Mouse (Mus musculus) kidney, embryonic 16.5 days (tissue): ENCODE data around the gene Olfr522. TPM values are rescaled to one million over a fixed set of nuclear protein-coding genes. Genes with fewer than 3 reads are reported as not detected.

Experiments used
- ATAC-seq: fragments of 200-750 bp; cut with Nextera tagmentation; 2 replicates; pipeline ENCODE4 v1.8.0; 2017; ENCODE audit warnings: moderate TSS enrichment; ENCODE audit not compliant: low FRiP score, low TSS enrichment
- H3K27ac ChIP-seq: fragments of 300-500 bp; sonication (generic); 2 replicates; pipeline ENCODE4 v1.5.1; 2014; ENCODE audit warnings: low read length
- H3K27me3 ChIP-seq: fragments of 300-500 bp; sonication (generic); 2 replicates; pipeline ENCODE4 v1.6.1; 2014; ENCODE audit warnings: low read length, control low read depth, mixed read lengths; ENCODE audit not compliant: insufficient read depth
- H3K36me3 ChIP-seq: fragments of 300-500 bp; sonication (generic); 2 replicates; pipeline ENCODE4 v1.6.1; 2014; ENCODE audit warnings: low read length, control low read depth, mixed read lengths; ENCODE audit not compliant: insufficient read depth
- H3K4me1 ChIP-seq: fragments of 300-500 bp; sonication (generic); 2 replicates; pipeline ENCODE4 v1.6.1; 2014; ENCODE audit warnings: low read length, control low read depth, mixed read lengths; ENCODE audit not compliant: insufficient read depth
- H3K4me2 ChIP-seq: fragments of 300-500 bp; sonication (generic); replicated peaks from 2 replicates; pipeline ENCODE4 v1.6.1; 2014; ENCODE audit warnings: low read depth, low read length
- H3K4me3 ChIP-seq: fragments of 300-500 bp; sonication (generic); 2 replicates; pipeline ENCODE4 v1.5.1; 2014; ENCODE audit warnings: mild to moderate bottlenecking, low read length
- H3K9ac ChIP-seq: fragments of 300-500 bp; sonication (generic); replicated peaks from 2 replicates; pipeline ENCODE4 v1.6.1; 2014; ENCODE audit warnings: low read length
- H3K9me3 ChIP-seq: fragments of 300-500 bp; sonication (generic); 2 replicates; pipeline ENCODE4 v1.6.1; 2016; ENCODE audit warnings: low read length, control low read depth
- WGBS: fragments of 180-500 bp; shearing (Covaris S2); extraction: QIAGEN DNeasy Blood & Tissue Kit; methylation state at CpG from one replicate; pipeline ENCODE4 v1.1.7; 2014; 5-methylcytosine and 5-hydroxymethylcytosine counted together
- polyA plus RNA-seq: library from polyadenylated mRNA; unstranded; fragments of >200 nt; fragmentation: Nextera tagmentation; extraction: Ambion mirVana; gene quantifications from 2 replicates; pipeline ENCODE4 v1.2.1, GENCODE M21; 2015

Gene Olfr522
- polyA plus RNA-seq, 1 experiment from 2014 or later, result not detected

- H3K27ac ChIP-seq, result no peak overlapping the region
- WGBS, result 88% methylated on average over 3 of the region's 3 CpGs
- H3K36me3 ChIP-seq, result no peaks in the 10 kb centered on the region
- H3K4me2 ChIP-seq, result no peak overlapping the region
- no peaks in the 10 kb centered on the region for H3K27me3 ChIP-seq
- ATAC-seq, result no peak
- no peaks in the 10 kb centered on the region for H3K4me1 ChIP-seq
- no peak overlapping the region for H3K9ac ChIP-seq
- no peak overlapping the region for H3K4me3 ChIP-seq
- H3K9me3 ChIP-seq, result peaks cover 9% of the 10 kb centered on the region; the same call in 1 of the 2 replicates
Measured at GRCm38 (mm10) chr7:140170863-140171262, 6.3 kb upstream of the Olfr522 start.

DNA sequence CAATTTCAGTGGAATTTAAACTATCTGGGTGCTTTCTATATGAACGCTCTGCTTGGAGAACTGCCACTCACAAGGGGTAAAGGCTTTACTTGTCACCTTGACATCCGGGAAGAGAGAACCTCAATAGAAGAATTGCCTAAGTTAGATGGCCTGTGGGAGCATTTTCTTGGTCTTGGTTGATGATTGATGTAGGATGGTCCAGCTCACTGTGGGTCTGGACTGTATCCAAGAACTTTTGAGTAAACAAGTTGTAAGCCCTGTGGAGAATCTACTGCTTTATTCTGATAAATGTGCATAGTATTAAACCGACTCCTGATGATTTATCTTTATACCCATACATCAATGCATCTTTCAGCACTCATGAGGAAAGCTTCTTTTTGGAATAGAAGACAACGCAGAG is 4.8 kb upstream of the Olfr522 start:
- no peak overlapping the region for H3K4me3 ChIP-seq
- H3K27me3 ChIP-seq, result no peaks in the 10 kb centered on the region
- 71% methylated on average over 4 of the region's 4 CpGs for WGBS
- no peaks in the 10 kb centered on the region for H3K4me1 ChIP-seq
- no peak overlapping the region for H3K27ac ChIP-seq
- H3K9me3 ChIP-seq, result peaks cover 9% of the 10 kb centered on the region; the same call in 1 of the 2 replicates
- ATAC-seq, result no peak
- no peak overlapping the region for H3K4me2 ChIP-seq
- no peaks in the 10 kb centered on the region for H3K36me3 ChIP-seq
- no peak overlapping the region for H3K9ac ChIP-seq

DNA sequence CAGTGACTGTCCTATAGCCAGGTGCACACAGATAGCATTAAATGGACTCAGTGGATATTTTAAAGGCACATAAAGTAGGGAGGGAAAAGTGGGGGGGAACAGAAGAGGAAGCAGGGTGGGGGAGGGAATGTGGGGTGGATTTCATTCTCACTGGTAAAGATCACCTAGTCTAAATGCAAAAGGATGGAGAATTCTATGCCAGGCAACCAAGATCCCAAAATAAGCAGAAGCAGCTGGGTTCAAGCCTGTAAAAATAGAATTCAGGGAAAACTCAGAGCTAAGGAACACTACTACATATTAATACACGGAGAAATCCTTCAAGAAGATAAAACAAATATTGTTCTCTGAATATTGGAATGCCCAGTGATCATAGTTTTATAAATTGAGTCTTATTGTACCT is 3.4 kb upstream of the Olfr522 start:
- no peak for ATAC-seq
- no peak overlapping the region for H3K9ac ChIP-seq
- no peak overlapping the region for H3K4me2 ChIP-seq
- no peaks in the 10 kb centered on the region for H3K4me1 ChIP-seq
- H3K27ac ChIP-seq, result no peak overlapping the region
- peaks cover 9% of the 10 kb centered on the region; the same call in 1 of the 2 replicates for H3K9me3 ChIP-seq
- H3K27me3 ChIP-seq, result no peaks in the 10 kb centered on the region
- 88% methylated on average over 1 of the region's 1 CpGs for WGBS
- H3K36me3 ChIP-seq, result no peaks in the 10 kb centered on the region
- H3K4me3 ChIP-seq, result no peak overlapping the region

- no peak overlapping the region for H3K4me3 ChIP-seq
- H3K4me2 ChIP-seq, result no peak overlapping the region
- no peak for ATAC-seq
- H3K36me3 ChIP-seq, result no peaks in the 10 kb centered on the region
- 85% methylated on average over 3 of the region's 3 CpGs for WGBS
- H3K4me1 ChIP-seq, result no peaks in the 10 kb centered on the region
- no peaks in the 10 kb centered on the region for H3K9me3 ChIP-seq
- H3K9ac ChIP-seq, result no peak overlapping the region
- H3K27ac ChIP-seq, result no peak overlapping the region
- H3K27me3 ChIP-seq, result peaks cover 3% of the 10 kb centered on the region; the same call in 1 of the 2 replicates
Measured at GRCm38 (mm10) chr7:140160363-140160762, 4.2 kb downstream of the Olfr522 start.

DNA sequence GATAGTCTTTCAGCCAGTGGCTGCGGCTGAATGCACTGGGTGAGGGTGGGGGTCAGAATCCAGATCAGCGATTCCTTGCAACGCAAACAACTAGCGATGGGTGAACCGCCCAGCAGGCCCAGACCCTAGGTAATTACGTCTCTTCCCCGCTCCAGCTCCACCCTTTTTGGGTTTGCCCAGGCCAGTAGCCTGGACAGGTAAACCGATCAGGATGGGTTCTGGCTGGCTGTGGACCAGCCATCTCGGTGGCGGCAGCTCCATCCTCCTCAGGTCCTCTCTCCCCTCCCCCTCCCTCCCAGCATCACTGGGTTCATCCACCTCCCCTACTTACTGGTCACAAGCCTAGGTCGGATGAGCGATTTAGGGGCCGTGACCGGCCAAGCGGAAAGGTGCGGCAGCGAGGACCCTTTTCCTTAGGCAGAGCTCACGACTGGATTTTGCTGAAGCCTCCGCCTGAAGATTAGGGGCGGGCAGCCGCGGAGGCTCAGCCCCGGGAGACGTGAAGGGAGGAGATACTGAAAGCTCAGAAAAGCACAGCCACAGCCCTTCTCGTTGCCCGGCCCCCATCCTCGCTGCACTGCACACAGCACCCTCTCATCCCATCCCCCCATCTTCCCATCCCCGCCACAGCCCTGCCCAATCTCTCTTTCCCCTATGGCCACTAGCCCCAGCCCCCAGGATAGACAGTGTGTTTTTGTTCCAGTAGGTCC is 10.2 kb downstream of the Olfr522 start, which contains the start of gene Sprn:
Sprn (minus strand) TSS at position 660 of the 710 bp plus-strand sequence.
- WGBS, result 4% methylated on average over 28 of the region's 28 CpGs

DNA sequence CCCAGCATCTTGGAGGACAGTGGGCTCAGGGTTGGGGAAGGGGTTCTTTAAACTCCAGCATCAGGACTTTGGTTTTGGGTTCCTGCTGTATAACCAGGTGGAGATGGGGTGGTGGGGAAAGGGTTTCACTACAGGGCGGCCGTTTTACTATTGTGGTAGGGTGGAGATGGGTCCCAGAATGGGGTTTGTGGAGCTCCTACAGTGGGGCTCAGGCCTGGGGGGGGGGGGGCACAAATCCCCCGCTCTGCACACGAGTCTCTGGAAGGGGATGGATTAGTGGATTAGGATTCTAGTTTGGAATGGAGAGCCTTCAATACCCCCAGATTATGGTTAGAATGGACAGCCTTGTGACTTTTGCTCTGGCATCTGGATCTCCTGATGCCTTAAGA is 10.7 kb downstream of the Olfr522 start:
- Histone ChIP-seq H3K27me3 (peaks cover 20% of the 10 kb centered on the region), H3K4me2 (peak overlapping the region; percentile 50), H3K9ac (no peak overlapping the region), H3K36me3 (no peaks in the 10 kb centered on the region), H3K4me3 (peak overlapping the region; percentile 27; the same call in 1 of the 2 replicates), H3K4me1 (peaks cover 9% of the 10 kb centered on the region; the same call in 1 of the 2 replicates), H3K9me3 (no peaks in the 10 kb centered on the region), H3K27ac (no peak overlapping the region)
- no peak for ATAC-seq
- 21% methylated on average over 4 of the region's 4 CpGs for WGBS

More for the DNA sequence above, 10.2 kb downstream of the Olfr522 start, which contains the start of gene Sprn:
- H3K9ac ChIP-seq, result 0 out of 2 replicates have a peak within 1 kb of the TSS, but pooled peaks have one; percentile 27
- no peaks in the 10 kb centered on the region for H3K36me3 ChIP-seq
- H3K27ac ChIP-seq, result no peak within 1 kb of the TSS
- H3K4me2 ChIP-seq, result peak within 1 kb of the TSS; percentile 43
- peak within 1 kb of the TSS; percentile 27 for H3K4me3 ChIP-seq
- 0 out of 2 replicates have a peak, but pooled peaks have one; percentile 23 for ATAC-seq
- no peaks in the 10 kb centered on the region for H3K9me3 ChIP-seq
- peaks cover 22% of the 10 kb centered on the region for H3K27me3 ChIP-seq
- H3K4me1 ChIP-seq, result peaks cover 9% of the 10 kb centered on the region; the same call in 1 of the 2 replicates

GRCm38 (mm10) chr7:140153383-140153782 is 11.2 kb downstream of the Olfr522 start:
- no peak for ATAC-seq
- 5% methylated on average over 28 of the region's 28 CpGs for WGBS
- peaks cover 19% of the 10 kb centered on the region for H3K27me3 ChIP-seq

DNA sequence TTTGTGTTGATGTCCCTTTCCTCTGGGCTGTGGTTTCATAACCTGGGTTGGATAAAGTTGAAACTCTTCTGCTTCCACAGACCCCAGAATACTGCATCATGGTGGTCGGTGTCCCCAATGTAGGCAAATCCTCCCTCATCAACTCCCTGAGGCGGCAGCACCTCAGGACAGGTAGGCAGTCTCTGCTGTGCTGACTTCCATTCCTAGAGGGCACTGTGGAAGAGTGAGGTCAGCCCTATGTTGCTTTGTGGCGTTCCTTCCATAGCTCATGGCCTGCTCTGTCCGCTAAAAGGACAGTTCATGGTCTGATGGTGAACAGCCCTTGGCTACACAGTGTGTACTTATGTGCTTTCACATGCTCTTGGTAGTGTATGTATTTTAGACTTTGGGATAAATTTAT is 20.0 kb downstream of the Olfr522 start:
- Histone ChIP-seq H3K27me3 (no peaks in the 10 kb centered on the region), H3K9ac (no peak overlapping the region), H3K36me3 (0 out of 2 replicates have a peak, but pooled peaks cover 3% of the 10 kb centered on the region), H3K9me3 (no peaks in the 10 kb centered on the region), H3K4me3 (no peak overlapping the region), H3K4me1 (no peaks in the 10 kb centered on the region), H3K4me2 (no peak overlapping the region), H3K27ac (no peak overlapping the region)
- WGBS, result 86% methylated on average over 4 of the region's 4 CpGs
- no peak for ATAC-seq

More at GRCm38 (mm10) chr7:140153383-140153782, 11.2 kb downstream of the Olfr522 start:
- H3K27ac ChIP-seq, result no peak overlapping the region
- no peaks in the 10 kb centered on the region for H3K36me3 ChIP-seq
- H3K9me3 ChIP-seq, result no peaks in the 10 kb centered on the region
- H3K4me1 ChIP-seq, result peaks cover 9% of the 10 kb centered on the region; the same call in 1 of the 2 replicates
- peak overlapping the region; percentile 34 for H3K4me3 ChIP-seq
- H3K4me2 ChIP-seq, result peak overlapping the region; percentile 50
- peak overlapping the region; percentile 34; the same call in 1 of the 2 replicates for H3K9ac ChIP-seq

DNA sequence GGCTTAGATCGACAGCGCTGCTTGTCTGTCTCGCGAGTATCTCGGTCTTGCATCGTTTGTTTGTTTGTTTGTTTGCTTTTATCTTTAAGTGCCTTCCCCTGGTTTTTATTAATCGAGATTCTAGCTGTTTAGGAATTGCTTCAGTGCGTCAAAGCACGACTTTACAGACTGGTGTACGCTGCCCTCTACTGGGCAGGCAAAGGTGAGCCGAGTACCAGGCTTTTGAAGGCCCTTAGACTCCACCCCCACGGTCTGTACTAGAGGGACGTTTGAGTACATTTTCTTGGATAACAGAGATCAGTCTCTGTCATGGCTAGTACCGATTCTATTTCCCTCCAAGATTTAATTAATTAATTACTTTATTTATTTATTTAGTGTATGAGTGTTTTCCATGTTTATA is 23.2 kb downstream of the Olfr522 start:
- Histone ChIP-seq H3K9ac (no peak overlapping the region), H3K27ac (no peak overlapping the region), H3K4me1 (peaks cover 6% of the 10 kb centered on the region), H3K27me3 (no peaks in the 10 kb centered on the region), H3K4me3 (no peak overlapping the region), H3K36me3 (no peaks in the 10 kb centered on the region), H3K9me3 (no peaks in the 10 kb centered on the region), H3K4me2 (no peak overlapping the region)
- 5% methylated on average over 14 of the region's 14 CpGs for WGBS
- ATAC-seq, result no peak

DNA sequence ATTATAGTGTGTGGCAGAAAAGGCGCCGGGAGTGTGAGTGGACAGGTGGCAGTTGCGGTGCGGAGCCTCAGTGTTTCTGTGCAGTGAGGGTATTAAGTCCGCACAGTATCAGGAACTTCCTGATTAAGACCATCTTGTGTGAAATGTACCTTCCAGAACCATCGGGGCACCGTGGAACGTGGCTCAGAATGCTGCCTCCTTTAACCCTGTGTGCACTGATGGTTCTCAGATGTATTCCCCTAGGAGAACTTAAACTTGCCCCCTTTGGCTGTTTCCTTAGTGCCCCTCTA is 26.6 kb downstream of the Olfr522 start:
- WGBS, result 3% methylated on average over 8 of the region's 8 CpGs
- Histone ChIP-seq H3K9me3 (no peaks in the 10 kb centered on the region), H3K4me1 (peaks cover 6% of the 10 kb centered on the region), H3K4me3 (peak overlapping the region; percentile 76), H3K4me2 (peak overlapping the region; percentile 80), H3K9ac (peak overlapping the region; percentile 94), H3K27me3 (no peaks in the 10 kb centered on the region), H3K27ac (peak overlapping the region; percentile 84), H3K36me3 (0 out of 2 replicates have a peak, but pooled peaks cover 5% of the 10 kb centered on the region)
- ATAC-seq, result no peak
